Mouse (Mus musculus) frontal cortex, adult (tissue): ENCODE data around the gene Aarsd1.
"Not testable (repeated sequence)": the region's sequence is repeated elsewhere in the genome, so short reads cannot be mapped to it uniquely, and the experiment has no call there.

Experiments
- ATAC-seq: cut with Nextera tagmentation; 2 replicates; pipeline ENCODE4 v1.9.2; 2017; ENCODE audit warnings: mild to moderate bottlenecking, moderate library complexity, mixed read lengths; ENCODE audit not compliant: low TSS enrichment

The Aarsd1 gene

DNA sequence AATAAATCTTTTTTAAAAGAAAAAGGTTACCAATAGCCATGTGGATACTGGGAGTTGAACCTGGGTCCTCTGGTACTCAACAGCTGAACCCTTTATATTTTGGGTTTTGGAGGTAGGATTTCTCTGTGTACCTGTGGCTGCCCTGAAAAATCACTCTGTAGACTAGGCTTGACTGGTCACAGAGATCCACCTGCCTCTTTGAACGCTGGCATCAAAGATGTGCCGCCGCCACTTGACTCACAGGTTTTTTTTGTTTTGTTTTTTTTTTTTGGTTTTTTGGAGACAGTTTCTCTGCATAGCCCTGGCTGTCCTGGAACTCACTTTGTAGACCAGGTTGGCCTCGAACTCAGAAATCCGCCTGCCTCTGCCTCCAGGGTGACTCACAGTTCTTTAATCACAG is 30.4 kb upstream of the Aarsd1 start:
- no peak for ATAC-seq

DNA sequence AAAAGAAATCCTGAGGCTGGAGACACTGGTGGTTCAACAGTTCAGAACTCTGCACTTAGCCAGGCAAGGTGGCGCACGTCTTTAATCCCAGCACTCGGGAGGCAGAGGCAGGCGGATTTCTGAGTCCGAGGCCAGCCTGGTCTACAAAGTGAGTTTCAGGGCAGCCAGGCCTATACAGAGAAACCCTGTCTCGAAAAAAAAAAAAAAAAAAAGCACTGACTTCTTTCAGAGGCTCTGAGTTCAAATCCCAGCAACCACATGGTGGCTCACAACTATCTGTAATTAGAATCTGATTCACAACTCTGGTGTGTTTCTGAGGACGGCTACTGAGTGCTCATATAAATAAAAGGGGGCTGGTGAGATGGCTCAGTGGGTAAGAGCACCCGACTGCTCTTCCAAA is 29.4 kb upstream of the Aarsd1 start:
- ATAC-seq = not testable (repeated sequence)

- ATAC-seq = no peak
These were observed 28.9 kb upstream of the Aarsd1 start for GRCm38 (mm10) chr11:101446319-101446718.

- no peak for ATAC-seq
These were observed 25.3 kb upstream of the Aarsd1 start for GRCm38 (mm10) chr11:101442760-101443159.

- ATAC-seq = peak; percentile 99
These were observed 24.8 kb upstream of the Aarsd1 start, which contains the start of gene Rpl27 for GRCm38 (mm10) chr11:101442127-101442693. Gene Rpl27 (plus strand): TSS chr11:101442298.

DNA sequence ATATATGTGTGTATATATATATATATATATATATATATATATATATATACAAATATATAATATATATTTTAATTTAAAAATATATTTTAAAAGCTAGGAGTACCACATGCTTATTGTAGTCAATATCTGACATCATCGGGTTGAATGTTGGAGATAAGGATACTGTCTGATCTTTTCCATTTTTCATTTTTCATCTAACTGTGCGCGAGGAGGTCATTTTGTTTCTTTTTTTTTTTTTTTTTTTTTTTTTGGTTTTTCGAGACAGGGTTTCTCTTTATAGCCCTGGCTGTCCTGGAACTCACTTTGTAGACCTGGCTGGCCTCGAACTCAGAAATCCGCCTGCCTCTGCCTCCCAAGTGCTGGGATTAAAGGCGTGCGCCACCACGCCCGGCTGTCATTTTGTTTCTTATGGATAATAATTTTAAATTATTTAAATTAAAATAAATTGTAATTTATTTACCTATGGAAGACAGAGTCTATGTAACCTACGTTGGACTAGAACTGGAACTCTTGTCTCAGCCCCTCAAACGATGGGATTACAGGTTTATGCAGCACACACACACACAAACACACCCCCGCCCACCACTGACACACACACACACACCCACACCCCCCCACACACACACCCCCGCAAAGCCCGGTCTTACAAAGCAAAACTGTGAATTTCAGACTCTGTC is 24.2 kb upstream of the Aarsd1 start:
- not testable (repeated sequence) for ATAC-seq

- not testable (repeated sequence) for ATAC-seq
These were observed 20.6 kb upstream of the Aarsd1 start for GRCm38 (mm10) chr11:101438006-101438405.

DNA sequence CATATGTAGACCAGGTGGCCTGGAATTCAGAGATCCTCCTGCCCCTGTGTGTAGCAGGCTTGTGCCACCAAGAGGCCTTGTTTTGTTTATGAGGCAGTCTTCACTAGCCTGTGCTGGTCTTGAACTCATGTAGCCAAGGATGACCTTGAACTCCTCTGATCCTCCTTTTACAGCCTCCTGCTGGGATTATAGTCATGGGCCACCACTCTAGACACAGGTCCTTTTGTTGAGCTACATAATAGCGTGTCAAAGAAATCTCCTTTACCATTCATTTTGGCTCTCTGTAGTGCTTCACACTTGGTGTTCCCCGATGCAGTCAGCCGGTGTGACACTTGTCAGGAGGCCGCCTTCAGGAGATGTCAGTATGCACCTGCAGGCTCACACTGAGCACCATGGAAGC is 19.5 kb upstream of the Aarsd1 start:
- ATAC-seq = no peak

DNA sequence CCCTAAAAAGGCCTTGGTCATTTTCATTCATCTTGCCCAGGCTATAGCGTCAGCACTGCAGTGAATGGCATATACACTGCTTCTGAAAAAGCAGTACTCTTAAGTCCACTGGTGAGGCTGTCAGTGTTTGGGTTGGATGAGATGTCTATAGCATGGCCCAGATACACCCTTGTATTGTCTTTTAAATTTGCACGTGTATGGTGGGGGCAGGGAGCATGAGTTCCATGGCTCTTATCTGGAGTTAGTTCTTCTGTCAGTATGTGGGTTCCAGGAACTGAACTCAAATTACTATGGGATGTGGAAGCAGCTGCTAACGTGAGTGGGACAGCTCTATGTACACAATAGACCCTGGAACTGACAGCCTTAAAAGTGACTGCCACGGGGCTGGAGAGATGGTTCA is 18.4 kb upstream of the Aarsd1 start:
- ATAC-seq = no peak

- ATAC-seq = no peak
These were observed 16.0 kb upstream of the Aarsd1 start for GRCm38 (mm10) chr11:101433396-101433795.

GRCm38 (mm10) chr11:101431327-101431726 is 13.9 kb upstream of the Aarsd1 start:
- ATAC-seq = no peak

DNA sequence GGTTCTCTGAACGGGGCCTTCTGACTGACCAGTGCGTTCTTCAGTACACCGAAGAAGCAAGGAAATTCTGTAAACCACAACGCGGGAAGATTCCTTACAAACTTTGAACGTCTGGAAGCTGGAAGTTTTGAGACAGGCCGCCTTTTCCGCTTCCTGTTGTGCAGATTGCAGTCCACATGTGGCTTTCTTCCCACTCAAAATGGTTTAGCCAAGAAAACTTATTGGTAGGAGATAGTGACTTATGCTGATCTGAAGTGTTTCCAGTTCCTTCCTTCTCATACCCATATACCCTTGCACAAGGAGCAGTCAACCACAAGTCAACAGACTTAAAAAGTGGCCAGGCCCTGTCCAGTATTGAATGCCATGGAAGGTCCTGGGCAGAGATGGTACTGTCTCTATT is 8.8 kb upstream of the Aarsd1 start:
- no peak for ATAC-seq

- ATAC-seq = peak; percentile 80
These were observed 7.8 kb upstream of the Aarsd1 start, which contains the start of the genes Rundc1 and Ptges3l for GRCm38 (mm10) chr11:101424925-101425813. Gene Rundc1 (plus strand): TSS chr11:101425085. Gene Ptges3l (minus strand): TSS chr11:101425333.

DNA sequence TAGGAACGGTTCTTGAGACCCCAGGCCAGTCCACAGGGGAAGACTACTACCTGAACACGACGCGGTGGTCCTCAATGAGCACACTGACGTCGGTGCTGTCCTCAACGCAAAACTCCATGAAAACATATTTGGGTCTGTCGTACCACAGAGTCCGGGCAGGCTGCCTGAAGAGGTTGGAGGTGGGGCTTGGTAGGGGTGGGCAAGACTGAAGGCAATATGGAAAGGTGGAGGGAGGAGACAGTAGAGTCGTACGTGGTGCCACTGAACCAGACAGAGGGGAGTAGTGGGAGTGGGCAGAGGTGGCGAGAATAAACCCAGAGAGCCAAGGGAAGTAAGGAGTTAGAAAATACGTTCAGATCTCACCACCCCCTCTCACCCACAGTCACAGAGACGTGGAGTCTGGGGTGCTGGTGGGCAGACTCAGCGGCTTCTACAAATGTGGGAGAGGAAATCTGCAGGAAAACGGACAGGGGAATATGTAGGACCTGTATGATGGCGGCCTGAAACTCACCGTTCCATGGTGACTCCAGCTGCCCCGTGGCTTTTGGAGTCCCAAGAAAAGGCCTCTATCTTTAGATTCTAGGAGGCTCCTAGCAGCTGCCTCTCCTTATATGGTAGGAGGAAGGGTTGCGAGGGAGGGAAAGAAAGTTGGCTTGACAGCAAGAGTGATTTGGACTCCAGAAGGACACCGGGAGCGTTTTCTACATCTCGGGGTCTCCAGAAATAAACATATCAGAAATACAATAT is 6.9 kb upstream of the Aarsd1 start, which contains the start of gene Gm27029:
TSS of gene Gm27029 (minus strand) at position 692 of the 747 bp plus-strand sequence.
- ATAC-seq = peak; percentile 68

- ATAC-seq = no peak
These were observed 2.7 kb upstream of the Aarsd1 start for GRCm38 (mm10) chr11:101420148-101420547.

DNA sequence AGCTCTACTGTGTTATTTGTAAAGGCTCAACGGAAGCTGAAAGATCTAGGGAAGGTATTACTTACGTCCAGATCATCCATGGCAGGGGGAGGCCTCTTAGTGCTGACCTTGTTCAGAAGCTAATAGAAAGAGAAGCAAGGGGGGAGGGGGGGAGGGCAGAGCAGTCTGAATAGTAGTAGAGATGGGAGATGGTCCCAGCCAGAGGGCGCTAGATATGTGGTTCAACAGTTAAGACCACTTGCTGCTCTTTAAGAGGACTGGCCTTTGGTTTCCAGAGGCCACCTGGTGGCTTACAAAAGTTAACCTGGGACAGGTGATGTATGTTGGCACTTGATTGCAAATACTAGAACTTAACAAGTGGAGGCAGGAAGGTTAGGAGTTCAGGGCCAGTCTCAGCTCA is 2.2 kb upstream of the Aarsd1 start:
- no peak for ATAC-seq

DNA sequence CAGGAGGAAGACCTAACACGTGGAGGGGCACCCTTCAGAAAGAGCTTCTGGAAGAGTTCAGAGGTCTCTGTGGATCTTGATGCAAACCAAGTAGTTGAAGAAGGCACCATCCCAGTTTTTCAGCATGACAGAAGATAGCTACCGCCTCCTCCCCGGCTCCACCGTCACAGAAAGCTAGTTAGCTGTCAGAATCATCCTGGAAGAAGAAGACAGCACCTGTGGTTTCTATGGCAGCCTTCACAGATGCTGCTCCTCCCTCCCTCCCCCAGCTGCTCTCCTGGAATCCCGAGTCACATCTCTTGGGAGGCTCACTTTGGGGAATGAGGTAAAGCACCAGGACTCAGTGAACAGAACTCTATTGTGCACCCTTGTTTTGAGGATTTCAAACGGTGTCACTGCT is 1.6 kb upstream of the Aarsd1 start:
- ATAC-seq = peak; percentile 77; the same call in 1 of the 2 replicates

DNA sequence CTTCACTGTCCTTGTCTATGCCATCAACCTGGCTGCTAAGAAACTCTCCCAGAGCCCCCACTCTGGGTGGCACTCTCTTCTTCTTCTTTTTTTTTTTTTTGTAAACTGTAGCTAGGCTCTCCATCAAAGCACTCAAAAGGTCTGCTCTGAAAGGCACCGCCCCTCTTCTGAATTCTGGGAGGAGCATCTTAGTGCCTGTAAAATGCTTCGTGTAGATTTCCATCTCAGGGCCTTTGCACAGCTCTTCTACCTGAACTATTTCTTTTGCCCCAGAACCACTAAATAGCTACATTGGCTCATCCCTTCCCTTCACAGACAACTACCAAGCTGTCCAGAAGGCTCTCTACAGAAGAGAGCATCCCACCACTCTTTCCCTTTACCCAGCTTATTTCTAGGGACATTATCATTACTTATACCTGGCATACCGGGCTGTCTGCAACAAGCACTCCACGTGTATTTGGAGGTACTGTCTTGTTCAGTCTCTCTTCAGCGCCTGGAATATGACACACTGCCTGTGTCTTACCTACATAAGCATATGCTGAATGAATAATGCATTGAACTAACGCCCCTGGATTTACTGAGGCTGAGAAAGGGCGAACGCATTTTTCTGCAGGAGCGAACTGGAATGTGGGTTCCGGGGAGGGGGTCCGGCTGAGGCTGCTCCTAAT is 848 bp downstream of the Aarsd1 start:
- peak; percentile 51; the same call in 1 of the 2 replicates for ATAC-seq

- ATAC-seq = no peak
These were observed 2.1 kb downstream of the Aarsd1 start for GRCm38 (mm10) chr11:101415306-101415705.

GRCm38 (mm10) chr11:101395110-101395509 is 22.3 kb downstream of the Aarsd1 start:
- ATAC-seq = peak; percentile 80; the same call in 1 of the 2 replicates

GRCm38 (mm10) chr11:101381817-101382216 is 35.6 kb downstream of the Aarsd1 start:
- ATAC-seq = no peak
